Mouse (Mus musculus): ENCODE measurements around the gene Ppp2r5e. TPM values are rescaled to one million over a fixed set of nuclear protein-coding genes. Genes with fewer than 3 reads are reported as not detected.

Ppp2r5e gene
- polyA plus RNA-seq, 1 experiment = 22.2 TPM

DNA sequence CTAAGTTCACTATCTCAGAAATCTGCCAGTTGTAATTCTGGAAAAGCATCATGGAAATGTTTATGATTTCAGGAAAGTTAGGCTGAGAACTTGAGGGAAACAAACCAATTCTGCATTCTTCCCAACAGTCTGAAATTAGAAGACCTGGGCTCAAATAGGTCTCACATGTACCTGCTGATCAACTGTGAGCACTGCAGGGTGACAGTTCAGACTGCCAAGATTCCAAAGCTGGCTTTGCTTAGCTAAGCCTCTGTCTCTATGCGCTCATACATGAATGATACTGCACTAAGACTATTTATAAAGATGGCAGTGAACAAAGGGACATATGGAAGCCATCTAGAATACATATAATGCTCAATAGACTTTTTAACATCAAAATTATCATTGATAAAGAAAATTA, 67.7 kb downstream of the Ppp2r5e start:
- no peak for DNase-seq
- no peaks in the 10 kb centered on the region for H3K27me3 ChIP-seq (ENCODE audit: control insufficient read depth, insufficient read depth, low read length)
- H3K27ac ChIP-seq (ENCODE audit: control insufficient read depth, insufficient read depth, low read length) = no peak overlapping the region
- WGBS = 96% methylated on average over 1 of the region's 1 CpGs
- no peak overlapping the region for H3K4me3 ChIP-seq (ENCODE audit: control insufficient read depth, insufficient read depth, low read length)
- no peaks in the 10 kb centered on the region for H3K36me3 ChIP-seq (ENCODE audit: control insufficient read depth, insufficient read depth, low read length)
- no peak for TF ChIP-seq CTCF (IDR thresholded peaks at IDR 0.05; ENCODE audit: borderline replicate concordance, control insufficient read depth, extremely low read depth, insufficient read depth, low read length, poor library complexity)
- no peak for TF ChIP-seq POLR2A (IDR thresholded peaks at IDR 0.05; ENCODE audit: control insufficient read depth, extremely low read depth, insufficient read depth, low read length, poor library complexity)
- no peaks in the 10 kb centered on the region for H3K4me1 ChIP-seq (replicated peaks; ENCODE audit: control insufficient read depth, insufficient read depth, low read length)

DNA sequence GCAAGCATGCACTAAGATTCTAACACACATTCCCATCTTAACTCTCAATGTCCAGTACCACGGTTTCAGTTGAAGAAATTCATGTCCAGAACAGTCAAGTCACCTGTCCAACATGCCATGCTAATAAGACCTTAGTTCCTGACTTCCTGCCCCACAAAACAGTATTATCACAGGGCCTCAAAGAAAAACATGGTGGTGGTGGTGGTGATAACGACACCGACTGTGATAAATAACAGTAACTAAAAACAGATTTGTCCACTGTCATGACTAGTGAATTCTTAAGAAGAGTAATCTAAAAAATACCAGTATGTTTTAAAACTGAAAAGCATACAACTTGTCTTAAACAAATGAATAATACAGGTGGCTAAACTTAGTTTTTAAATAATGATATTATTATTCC, 71.8 kb downstream of the Ppp2r5e start:
- Histone ChIP-seq H3K4me1 (replicated peaks; ENCODE audit: control insufficient read depth, insufficient read depth, low read length) (peaks cover 4% of the 10 kb centered on the region), H3K36me3 (ENCODE audit: control insufficient read depth, insufficient read depth, low read length) (no peaks in the 10 kb centered on the region), H3K27ac (ENCODE audit: control insufficient read depth, insufficient read depth, low read length) (no peak overlapping the region), H3K4me3 (ENCODE audit: control insufficient read depth, insufficient read depth, low read length) (no peak overlapping the region), H3K27me3 (ENCODE audit: control insufficient read depth, insufficient read depth, low read length) (no peaks in the 10 kb centered on the region)
- DNase-seq = no peak
- 98% methylated on average over 3 of the region's 3 CpGs for WGBS
- TF ChIP-seq CTCF (IDR thresholded peaks at IDR 0.05; ENCODE audit: borderline replicate concordance, control insufficient read depth, extremely low read depth, insufficient read depth, low read length, poor library complexity) (no peak), POLR2A (IDR thresholded peaks at IDR 0.05; ENCODE audit: control insufficient read depth, extremely low read depth, insufficient read depth, low read length, poor library complexity) (no peak)

DNA sequence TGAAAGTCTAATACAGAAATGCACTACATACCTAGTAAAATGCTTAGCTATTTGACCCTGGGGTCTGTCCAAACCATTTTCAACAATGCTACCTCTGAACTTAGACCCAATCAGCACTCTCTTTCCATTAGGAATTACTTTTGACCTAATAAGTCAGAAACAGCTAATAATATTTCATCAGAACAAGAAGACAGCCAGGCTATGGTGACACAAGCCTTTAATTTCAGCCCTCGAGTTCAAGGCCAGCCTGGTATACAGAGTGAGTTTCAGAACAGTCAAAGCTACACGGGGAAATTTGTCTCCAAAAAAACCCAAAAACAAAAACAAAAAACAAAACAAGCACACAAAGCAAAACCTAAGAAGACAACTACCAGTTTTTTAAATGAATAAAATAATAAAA, 73.1 kb downstream of the Ppp2r5e start:
- Histone ChIP-seq H3K27ac (ENCODE audit: control insufficient read depth, insufficient read depth, low read length) (no peak overlapping the region), H3K27me3 (ENCODE audit: control insufficient read depth, insufficient read depth, low read length) (no peaks in the 10 kb centered on the region), H3K36me3 (ENCODE audit: control insufficient read depth, insufficient read depth, low read length) (no peaks in the 10 kb centered on the region), H3K4me1 (replicated peaks; ENCODE audit: control insufficient read depth, insufficient read depth, low read length) (peaks cover 4% of the 10 kb centered on the region), H3K4me3 (ENCODE audit: control insufficient read depth, insufficient read depth, low read length) (no peak overlapping the region)
- TF ChIP-seq CTCF (IDR thresholded peaks at IDR 0.05; ENCODE audit: borderline replicate concordance, control insufficient read depth, extremely low read depth, insufficient read depth, low read length, poor library complexity) (no peak), POLR2A (IDR thresholded peaks at IDR 0.05; ENCODE audit: control insufficient read depth, extremely low read depth, insufficient read depth, low read length, poor library complexity) (no peak)
- DNase-seq = no peak
- WGBS = 87% methylated on average over 2 of the region's 2 CpGs

- no peak for DNase-seq
- H3K4me3 ChIP-seq (ENCODE audit: control insufficient read depth, insufficient read depth, low read length) = no peak overlapping the region
- H3K27ac ChIP-seq (ENCODE audit: control insufficient read depth, insufficient read depth, low read length) = no peak overlapping the region
- H3K27me3 ChIP-seq (ENCODE audit: control insufficient read depth, insufficient read depth, low read length) = no peaks in the 10 kb centered on the region
- no peaks in the 10 kb centered on the region for H3K36me3 ChIP-seq (ENCODE audit: control insufficient read depth, insufficient read depth, low read length)
- no peak for TF ChIP-seq POLR2A (IDR thresholded peaks at IDR 0.05; ENCODE audit: control insufficient read depth, extremely low read depth, insufficient read depth, low read length, poor library complexity)
- TF ChIP-seq CTCF (IDR thresholded peaks at IDR 0.05; ENCODE audit: borderline replicate concordance, control insufficient read depth, extremely low read depth, insufficient read depth, low read length, poor library complexity) = no peak
- H3K4me1 ChIP-seq (replicated peaks; ENCODE audit: control insufficient read depth, insufficient read depth, low read length) = peaks cover 4% of the 10 kb centered on the region
- 94% methylated on average over 2 of the region's 2 CpGs for WGBS
These were observed 73.7 kb downstream of the Ppp2r5e start for GRCm38 (mm10) chr12:75522360-75522759.

DNA sequence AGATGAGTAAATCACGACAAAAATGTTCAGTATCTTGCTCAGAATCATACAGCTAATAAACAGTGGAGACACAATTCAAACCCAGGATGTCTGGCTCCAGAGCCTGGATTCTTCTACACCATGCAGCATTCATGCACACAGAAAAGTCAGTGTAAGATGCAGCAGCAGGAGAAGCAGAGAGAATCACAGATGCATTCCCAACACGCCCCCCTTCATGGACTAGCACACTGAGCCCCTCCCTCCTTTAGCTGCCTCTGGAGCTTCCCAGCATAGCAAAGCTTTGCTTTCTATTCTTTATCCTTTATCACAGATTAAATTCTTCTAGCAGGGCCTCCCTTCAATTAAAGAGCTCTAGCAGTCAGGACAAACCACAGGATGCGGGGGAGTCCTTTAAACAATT, 75.7 kb downstream of the Ppp2r5e start:
- 83% methylated on average over 3 of the region's 3 CpGs for WGBS
- Histone ChIP-seq H3K4me1 (replicated peaks; ENCODE audit: control insufficient read depth, insufficient read depth, low read length) (peaks cover 4% of the 10 kb centered on the region), H3K4me3 (ENCODE audit: control insufficient read depth, insufficient read depth, low read length) (no peak overlapping the region)

DNA sequence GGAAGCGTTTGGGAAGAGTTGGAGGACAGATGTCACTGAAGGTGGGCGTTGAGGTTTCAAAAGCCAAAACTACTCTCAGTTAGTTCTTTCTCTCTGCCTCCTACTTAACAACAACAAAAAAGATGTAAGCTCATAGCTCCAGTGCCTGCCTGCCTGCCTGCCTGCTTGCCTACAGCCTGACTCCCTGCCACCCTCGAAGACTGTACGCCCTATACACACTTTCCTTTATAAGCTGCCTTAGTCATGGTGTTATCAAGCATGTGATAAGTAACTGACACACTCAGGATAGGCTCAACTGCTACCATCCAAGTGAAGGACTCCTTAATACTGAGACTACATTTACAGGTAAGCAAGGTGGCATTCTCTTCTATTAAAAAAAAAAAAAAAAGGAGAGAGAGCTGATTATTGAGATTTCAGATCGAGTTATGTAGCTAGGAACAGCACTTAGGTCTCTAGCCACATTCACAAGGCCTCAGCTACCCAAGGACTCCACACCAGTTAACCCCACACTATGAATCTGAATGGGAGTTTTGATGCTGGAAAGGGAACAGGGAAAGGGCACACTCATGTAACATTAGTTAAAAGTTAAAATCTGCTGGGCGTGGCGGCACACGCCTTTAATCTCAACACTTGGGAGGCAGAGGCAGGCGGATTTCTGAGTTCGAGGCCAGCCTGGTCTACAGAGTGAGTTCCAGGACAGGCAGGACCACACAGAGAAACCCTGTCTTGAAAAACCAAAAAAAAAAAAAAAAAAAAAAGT, 76.7 kb downstream of the Ppp2r5e start:
- Histone ChIP-seq H3K27me3 (ENCODE audit: control insufficient read depth, insufficient read depth, low read length) (no peaks in the 10 kb centered on the region), H3K4me1 (replicated peaks; ENCODE audit: control insufficient read depth, insufficient read depth, low read length) (peaks cover 6% of the 10 kb centered on the region), H3K4me3 (ENCODE audit: control insufficient read depth, insufficient read depth, low read length) (no peak overlapping the region), H3K36me3 (ENCODE audit: control insufficient read depth, insufficient read depth, low read length) (peaks cover 14% of the 10 kb centered on the region), H3K27ac (ENCODE audit: control insufficient read depth, insufficient read depth, low read length) (no peak overlapping the region)
- WGBS = 95% methylated on average over 10 of the region's 10 CpGs
- no peak for TF ChIP-seq CTCF (IDR thresholded peaks at IDR 0.05; ENCODE audit: borderline replicate concordance, control insufficient read depth, extremely low read depth, insufficient read depth, low read length, poor library complexity)
- no peak for TF ChIP-seq POLR2A (IDR thresholded peaks at IDR 0.05; ENCODE audit: control insufficient read depth, extremely low read depth, insufficient read depth, low read length, poor library complexity)
- DNase-seq = no peak

More for the DNA sequence above, 75.7 kb downstream of the Ppp2r5e start:
- TF ChIP-seq POLR2A (IDR thresholded peaks at IDR 0.05; ENCODE audit: control insufficient read depth, extremely low read depth, insufficient read depth, low read length, poor library complexity) (no peak), CTCF (IDR thresholded peaks at IDR 0.05; ENCODE audit: borderline replicate concordance, control insufficient read depth, extremely low read depth, insufficient read depth, low read length, poor library complexity) (no peak)
- Histone ChIP-seq H3K36me3 (ENCODE audit: control insufficient read depth, insufficient read depth, low read length) (peaks cover 3% of the 10 kb centered on the region), H3K27me3 (ENCODE audit: control insufficient read depth, insufficient read depth, low read length) (no peaks in the 10 kb centered on the region), H3K27ac (ENCODE audit: control insufficient read depth, insufficient read depth, low read length) (no peak overlapping the region)
- no peak for DNase-seq

Measured in thymus, adult 2 months (tissue).